10 mouse cellular contexts compared by ENCODE assay signal in the genomic region with DNA sequence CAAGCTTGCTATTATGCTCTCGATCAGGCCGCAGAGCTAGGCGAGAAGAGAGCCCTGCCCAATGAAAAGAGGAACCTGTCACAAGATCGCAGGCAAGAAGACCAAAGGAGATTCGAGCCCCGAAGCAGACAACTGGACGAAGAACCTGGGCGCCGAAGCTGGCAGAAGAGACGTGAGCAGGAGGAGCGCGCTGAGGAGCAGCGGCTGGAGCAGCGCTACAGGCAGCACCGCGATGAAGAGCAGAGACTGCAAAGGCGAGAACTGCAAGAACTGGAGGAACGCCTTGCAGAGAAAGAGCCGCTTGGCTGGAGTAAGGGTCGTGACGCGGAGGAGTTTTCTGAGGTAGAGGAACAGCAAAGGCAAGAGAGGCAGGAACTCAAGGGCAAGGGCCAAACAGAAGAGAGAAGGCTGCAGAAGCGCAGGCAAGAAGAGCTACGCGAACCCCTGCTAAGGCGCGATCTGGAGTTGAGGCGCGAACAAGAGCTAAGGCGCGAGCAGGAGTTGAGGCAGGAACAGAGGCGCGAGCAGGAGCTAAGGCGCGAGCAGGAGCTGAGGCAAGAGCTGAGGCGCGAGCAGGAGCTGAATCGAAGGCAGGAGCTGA. TPM values are rescaled to one million over a fixed set of nuclear protein-coding genes. Genes with fewer than 3 reads are reported as not detected.
DNase-seq lines count a peak whose midpoint lies in the region; ATAC-seq and TF ChIP-seq lines count a peak whose summit lies in the region.
"Had no signal": no experiment of that assay in that cellular context is flagged by ENCODE, and none has a peak within 500 bp of the region (broad histone marks: within the 10 kb centered on the region; RNA-seq: fewer than 3 reads in every experiment).

No protein-coding gene starts in this region.

- H3K9ac ChIP-seq in heart, embryonic 16.5 days (ENCODE audit: low read length) = peak overlapping the region; percentile 70
- H3K9ac ChIP-seq in lung, embryonic 14.5 days = peak overlapping the region; percentile 41
- peak overlapping the region; percentile 61; the same call in 1 of the 2 replicates for H3K9ac ChIP-seq in neural tube, embryonic 15.5 days (replicated peaks)

- no peaks in the 10 kb centered on the region for H3K36me3 ChIP-seq in heart, embryonic 16.5 days (ENCODE audit: control insufficient read depth, insufficient read depth)
- H3K36me3 ChIP-seq in lung, embryonic 14.5 days (ENCODE audit: insufficient read depth) = no peaks in the 10 kb centered on the region
- H3K36me3 ChIP-seq in neural tube, embryonic 15.5 days = no peaks in the 10 kb centered on the region

- TF ChIP-seq CTCF in lung, embryonic 14.5 days (IDR thresholded peaks at IDR 0.05; ENCODE audit: low read depth) = no peak

- peak; percentile 89 for DNase-seq in heart, adult 11 months
- DNase-seq in heart, adult 8-10 months (ENCODE audit: low spot score) = no peak
- peak; percentile 16 for DNase-seq in embryo, embryonic 11.5 days (ENCODE audit: low read depth, low spot score)
- peak; percentile 13 for DNase-seq in kidney, postnatal 14 days
- DNase-seq in lung, embryonic 14.5 days = peak; percentile 59
- DNase-seq in yolk sac, embryonic 10.5 days (ENCODE audit: low spot score) = peak; percentile 62

- peak overlapping the region; percentile 73 for H3K4me3 ChIP-seq in heart, embryonic 16.5 days (ENCODE audit: low read length)
- peak overlapping the region; percentile 49 for H3K4me3 ChIP-seq in lung, embryonic 14.5 days (ENCODE audit: low read depth, low read length)
- H3K4me3 ChIP-seq in neural tube, embryonic 15.5 days (replicated peaks) = peak overlapping the region; percentile 66

- under 1% methylated on average over 38 of the region's 38 CpGs for WGBS in heart, embryonic 16.5 days
- WGBS in lung, embryonic 14.5 days = under 1% methylated on average over 38 of the region's 38 CpGs
- WGBS in neural tube, embryonic 15.5 days = under 1% methylated on average over 38 of the region's 38 CpGs

- H3K9me3 ChIP-seq in heart, embryonic 16.5 days (replicated peaks; ENCODE audit: control insufficient read depth, low read length) = no peaks in the 10 kb centered on the region
- no peaks in the 10 kb centered on the region for H3K9me3 ChIP-seq in lung, embryonic 14.5 days (ENCODE audit: low read depth, low read length)
- no peaks in the 10 kb centered on the region for H3K9me3 ChIP-seq in neural tube, embryonic 15.5 days (replicated peaks)

- H3K4me2 ChIP-seq in heart, embryonic 16.5 days (ENCODE audit: low read depth, low read length) = peak overlapping the region; percentile 91
- H3K4me2 ChIP-seq in lung, embryonic 14.5 days = peak overlapping the region; percentile 87
- H3K4me2 ChIP-seq in neural tube, embryonic 15.5 days = peak overlapping the region; percentile 97

- no peak for ATAC-seq in heart, embryonic 16.5 days (replicated peaks; ENCODE audit: extremely low read depth, insufficient read depth, low FRiP score)
- ATAC-seq in lung, embryonic 14.5 days (ENCODE audit: insufficient read depth) = no peak
- ATAC-seq in neural tube, embryonic 15.5 days (ENCODE audit: low FRiP score) = no peak

- peaks cover 8% of the 10 kb centered on the region for H3K4me1 ChIP-seq in heart, embryonic 16.5 days (ENCODE audit: control insufficient read depth, insufficient read depth, low read length)
- H3K4me1 ChIP-seq in lung, embryonic 14.5 days (ENCODE audit: insufficient read depth) = no peaks in the 10 kb centered on the region; the same call in none of the 2 replicates
- peaks cover 44% of the 10 kb centered on the region for H3K4me1 ChIP-seq in neural tube, embryonic 15.5 days

- peaks cover 24% of the 10 kb centered on the region for H3K27me3 ChIP-seq in heart, embryonic 16.5 days (ENCODE audit: control insufficient read depth, insufficient read depth, low read length)
- H3K27me3 ChIP-seq in lung, embryonic 14.5 days (ENCODE audit: insufficient read depth, low read length) = peaks cover 34% of the 10 kb centered on the region
- peaks cover 17% of the 10 kb centered on the region for H3K27me3 ChIP-seq in neural tube, embryonic 15.5 days (replicated peaks)

- H3K27ac ChIP-seq in heart, embryonic 16.5 days (ENCODE audit: low read length) = no peak overlapping the region
- no peak overlapping the region for H3K27ac ChIP-seq in lung, embryonic 14.5 days (ENCODE audit: low read depth)
- H3K27ac ChIP-seq in neural tube, embryonic 15.5 days (replicated peaks) = no peak overlapping the region

RNA-seq across cellular contexts. Expression of a gene that starts 1.5 kb away (rescaled TPM):
- under 1 TPM; 0.08 to 0.22 (median 0.14) TPM for total RNA-seq in heart, adult 8-10 months (2022)
- 0.70 and 0.86 TPM in 2 replicates for polyA plus RNA-seq in heart, embryonic 16.5 days (2015; fragmentation: Nextera tagmentation; extraction: Ambion mirVana)
- polyA plus RNA-seq in lung, embryonic 14.5 days (2014; fragmentation: Nextera tagmentation; extraction: Ambion mirVana) = 1.4 and 1.9 TPM in 2 replicates
- polyA plus RNA-seq in neural tube, embryonic 15.5 days (2015; fragmentation: Nextera tagmentation; extraction: Ambion mirVana) = 1.3 and 1.6 TPM in 2 replicates

RNA-seq across cellular contexts. Expression of a gene that starts 25.0 kb away (rescaled TPM):
- not detected for total RNA-seq in heart, adult 8-10 months (2022)
- polyA plus RNA-seq in heart, embryonic 16.5 days (2015; fragmentation: Nextera tagmentation; extraction: Ambion mirVana) = not detected in 2 replicates
- not detected in 2 replicates for polyA plus RNA-seq in lung, embryonic 14.5 days (2014; fragmentation: Nextera tagmentation; extraction: Ambion mirVana)
- not detected in 2 replicates for polyA plus RNA-seq in neural tube, embryonic 15.5 days (2015; fragmentation: Nextera tagmentation; extraction: Ambion mirVana)
- total RNA-seq: left cerebral cortex, postnatal 10 days had no signal

RNA-seq across cellular contexts. Expression of a gene that starts 50.1 kb away (rescaled TPM):
- total RNA-seq in heart, adult 8-10 months (2022) = not detected
- polyA plus RNA-seq in heart, embryonic 16.5 days (2015; fragmentation: Nextera tagmentation; extraction: Ambion mirVana) = 0.04 TPM in 1 of 2 replicates, not detected in the other
- polyA plus RNA-seq in lung, embryonic 14.5 days (2014; fragmentation: Nextera tagmentation; extraction: Ambion mirVana) = not detected in 2 replicates
- polyA plus RNA-seq in neural tube, embryonic 15.5 days (2015; fragmentation: Nextera tagmentation; extraction: Ambion mirVana) = not detected in 2 replicates
- total RNA-seq: left cerebral cortex, postnatal 10 days had no signal
- polyA plus RNA-seq: Patski had no signal
